Mouse (Mus musculus): ENCODE measurements around the gene Tceal3. TPM values are rescaled to one million over a fixed set of nuclear protein-coding genes. Genes with fewer than 3 reads are reported as not detected.
"Not testable (repeated sequence)": the region's sequence is repeated elsewhere in the genome, so short reads cannot be mapped to it uniquely, and the experiment has no call there.

Gene Tceal3
- polyA plus RNA-seq, 1 experiment from 2014 or later: 87.9 TPM

DNA sequence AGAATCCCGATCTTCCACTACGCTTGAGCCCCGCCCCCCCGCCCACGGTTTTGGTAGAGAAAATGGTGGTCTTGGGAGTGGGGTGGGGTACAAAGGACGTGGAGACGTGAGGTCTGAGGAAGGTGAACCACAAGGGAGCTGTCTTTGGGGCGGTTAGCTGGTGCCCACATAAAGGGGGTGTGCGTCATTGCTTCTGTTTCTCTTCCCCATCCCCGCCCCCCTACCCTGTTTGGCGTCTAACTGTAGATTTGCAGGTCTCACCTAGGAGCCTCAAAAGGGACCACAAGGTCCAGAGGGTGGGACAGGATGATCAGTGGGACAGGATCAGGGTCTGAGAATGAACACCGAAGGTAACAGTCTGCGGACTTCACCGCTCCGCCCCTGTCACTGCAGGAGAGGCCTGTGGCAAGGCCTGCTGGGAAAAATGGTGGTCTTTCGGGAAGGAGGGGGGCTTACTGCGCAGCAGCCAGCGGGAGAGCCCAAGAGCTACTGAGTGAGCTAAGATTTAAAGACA lies 117.6 kb downstream of the Tceal3 start:
- Histone ChIP-seq H3K9me3 (no peaks in the 10 kb centered on the region), H3K36me3 (no peaks in the 10 kb centered on the region), H3K9ac (peak overlapping the region; percentile 56), H3K4me2 (peak overlapping the region; percentile 64), H3K4me1 (replicated peaks) (peaks cover 5% of the 10 kb centered on the region; the same call in 1 of the 2 replicates), H3K27ac (replicated peaks) (peak overlapping the region; percentile 93), H3K4me3 (peak overlapping the region; percentile 52), H3K27me3 (no peaks in the 10 kb centered on the region; the same call in 1 of the 2 replicates)
- 24% methylated on average over 18 of the region's 18 CpGs for WGBS
- peak; percentile 90 for ATAC-seq (ENCODE audit: low FRiP score, low read depth)

DNA sequence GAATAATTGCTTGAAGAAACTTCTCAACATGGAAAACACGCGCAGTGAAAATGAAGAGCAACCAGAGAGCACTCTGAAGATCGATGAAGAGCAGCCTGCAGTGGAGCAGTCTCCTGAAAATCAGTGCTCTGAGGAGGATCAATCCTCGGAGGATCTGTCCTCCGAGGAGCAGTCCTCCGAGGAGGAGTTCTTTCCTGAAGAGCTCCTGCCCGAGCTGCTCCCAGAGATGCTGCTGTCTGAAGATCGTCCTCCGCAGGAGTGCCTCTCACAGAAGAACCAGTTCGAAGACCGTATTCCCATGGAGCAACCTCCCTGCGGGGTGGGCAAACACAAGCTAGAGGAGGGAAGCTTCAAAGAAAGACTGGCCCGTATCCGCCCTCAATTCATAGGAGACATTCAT lies 118.1 kb downstream of the Tceal3 start:
- Histone ChIP-seq H3K9me3 (no peaks in the 10 kb centered on the region), H3K36me3 (no peaks in the 10 kb centered on the region), H3K4me1 (replicated peaks) (peaks cover 5% of the 10 kb centered on the region; the same call in 1 of the 2 replicates), H3K27ac (replicated peaks) (peak overlapping the region; percentile 93), H3K9ac (peak overlapping the region; percentile 56), H3K27me3 (no peaks in the 10 kb centered on the region; the same call in 1 of the 2 replicates), H3K4me3 (peak overlapping the region; percentile 52), H3K4me2 (peak overlapping the region; percentile 64)
- peak; percentile 54 for ATAC-seq (ENCODE audit: low FRiP score, low read depth)
- 17% methylated on average over 14 of the region's 14 CpGs for WGBS

DNA sequence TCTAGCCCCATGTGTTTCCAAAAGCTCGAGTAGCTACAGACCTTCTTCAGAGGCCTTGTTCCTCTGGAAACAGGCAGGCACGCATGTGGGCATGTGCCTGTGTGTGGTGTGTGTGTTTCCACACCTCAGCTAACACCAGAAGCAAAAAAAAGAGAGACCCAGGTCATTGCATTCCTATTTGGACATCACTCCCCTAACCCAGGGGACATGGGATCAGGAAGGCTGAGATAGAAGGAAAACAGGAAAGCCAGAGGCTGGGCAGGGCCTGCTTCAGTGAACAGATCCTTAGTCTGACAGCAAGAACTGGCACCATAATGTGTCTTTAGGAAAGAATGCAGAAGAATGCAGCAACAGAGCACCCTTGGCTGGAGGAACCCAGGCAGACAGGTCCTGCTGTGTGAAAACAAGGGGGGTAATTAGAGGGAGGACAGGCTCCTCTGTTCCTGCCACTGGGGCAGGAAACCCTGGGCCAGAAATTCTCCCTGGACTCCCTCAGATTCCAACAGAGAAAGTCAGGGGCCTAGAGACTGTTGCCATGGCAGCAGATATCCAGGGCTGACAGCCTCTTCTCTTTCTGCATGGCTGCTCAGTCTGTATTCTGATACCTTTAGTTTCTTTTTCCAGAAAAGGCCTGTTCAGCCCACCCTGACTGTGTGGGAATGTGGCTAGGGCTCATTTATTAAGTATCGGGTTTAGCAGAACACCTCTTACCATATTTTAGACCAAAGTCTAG lies 124.3 kb downstream of the Tceal3 start:
- whole genome bisulfite sequencing: 33% methylated on average over 2 of the region's 3 CpGs

More for the DNA sequence above, 124.3 kb downstream of the Tceal3 start:
- H3K4me2 ChIP-seq; H3K9me3 ChIP-seq; H3K36me3 ChIP-seq; H3K4me3 ChIP-seq; H3K27me3 ChIP-seq; H3K4me1 ChIP-seq (replicated peaks); H3K9ac ChIP-seq: not testable (repeated sequence)
- peak; percentile 93 for ATAC-seq (ENCODE audit: low FRiP score, low read depth)
- peak overlapping the region; percentile 62 for H3K27ac ChIP-seq (replicated peaks)

Other genes with a start within 250 kb of the Tceal3 start
- not detected in 2 replicates for gene Kir3dl1, start 72.8 kb upstream of the Tceal3 start, polyA plus RNA-seq (2015; fragmentation: Nextera tagmentation; extraction: Ambion mirVana)
- gene Kir3dl2, start 46.8 kb upstream of the Tceal3 start, polyA plus RNA-seq (2015; fragmentation: Nextera tagmentation; extraction: Ambion mirVana): 0.14 TPM in 1 of 2 replicates, not detected in the other
- gene Tceal1, start 117.1 kb downstream of the Tceal3 start, polyA plus RNA-seq (2015; fragmentation: Nextera tagmentation; extraction: Ambion mirVana): 21.8 and 23.2 TPM in 2 replicates
- gene Morf4l2, start 152.8 kb downstream of the Tceal3 start, polyA plus RNA-seq (2015; fragmentation: Nextera tagmentation; extraction: Ambion mirVana): 523 and 538 TPM in 2 replicates
- gene Glra4, start 189.3 kb downstream of the Tceal3 start, polyA plus RNA-seq (2015; fragmentation: Nextera tagmentation; extraction: Ambion mirVana): 0.09 and 0.13 TPM in 2 replicates
- 15.0 and 16.4 TPM in 2 replicates for gene Plp1, start 231.8 kb downstream of the Tceal3 start, polyA plus RNA-seq (2015; fragmentation: Nextera tagmentation; extraction: Ambion mirVana)

All from hindbrain, embryonic 15.5 days (tissue).